Comparison of ENCODE assay signal across 9 mouse cellular contexts in genomic region chr17:56487441-56487888, GRCm38 (mm10). TPM values are rescaled to one million over a fixed set of nuclear protein-coding genes. Genes with fewer than 3 reads are reported as not detected.
A peak's percentile ranks its signal among the peaks of the same experiment; 100 is the strongest.
DNase-seq lines count a peak whose midpoint lies in the region; ATAC-seq lines count a peak whose summit lies in the region.
"Had no signal": no experiment of that assay in that cellular context is flagged by ENCODE, and none has a peak within 500 bp of the region (broad histone marks: within the 10 kb centered on the region; RNA-seq: fewer than 3 reads in every experiment).

No protein-coding gene starts in this region.

- H3K4me3 ChIP-seq in heart, embryonic 12.5 days = no peak overlapping the region
- peak overlapping the region; percentile 15 for H3K4me3 ChIP-seq in forebrain, embryonic 10.5 days
- no peak overlapping the region for H3K4me3 ChIP-seq in intestine, embryonic 16.5 days (ENCODE audit: low read length)

- no peak overlapping the region for H3K27ac ChIP-seq in heart, embryonic 12.5 days (ENCODE audit: poor library complexity, severe bottlenecking)
- H3K27ac ChIP-seq in forebrain, embryonic 10.5 days = peak overlapping the region; percentile 91
- H3K27ac ChIP-seq in intestine, embryonic 16.5 days (ENCODE audit: low read length) = no peak overlapping the region; the same call in 1 of the 2 replicates

- intact Hi-C loops in heart, postnatal 25 days (cut with DNase I) = no loop called here

- peaks cover 13% of the 10 kb centered on the region for H3K27me3 ChIP-seq in heart, embryonic 12.5 days (replicated peaks)
- no peaks in the 10 kb centered on the region for H3K27me3 ChIP-seq in forebrain, embryonic 10.5 days (ENCODE audit: poor library complexity, severe bottlenecking)
- H3K27me3 ChIP-seq in intestine, embryonic 16.5 days (replicated peaks; ENCODE audit: control insufficient read depth, insufficient read depth, low read length) = no peaks in the 10 kb centered on the region

- no peak overlapping the region for H3K9ac ChIP-seq in heart, embryonic 12.5 days
- 0 out of 2 replicates have a peak overlapping the region, but pooled peaks have one; percentile 19 for H3K9ac ChIP-seq in intestine, embryonic 16.5 days (ENCODE audit: low read depth, low read length)

- DNase-seq in heart, postnatal 25 days (ENCODE audit: low spot score) = no peak
- peak; percentile 76 for DNase-seq in ES-CJ7 (ENCODE audit: low read depth, low spot score)
- peak; percentile 72 for DNase-seq in forebrain, embryonic 10.5 days (ENCODE audit: extremely low spot score, low spot score)
- peak; percentile 78 for DNase-seq in testis, postnatal 10 days (ENCODE audit: low spot score)
- DNase-seq in T-cell, adult 2 months (ENCODE audit: low spot score) = no peak

- H3K4me2 ChIP-seq in heart, embryonic 12.5 days = no peak overlapping the region
- H3K4me2 ChIP-seq in intestine, embryonic 16.5 days (ENCODE audit: low read depth, low read length) = no peak overlapping the region

- WGBS in heart, embryonic 12.5 days = 14% methylated on average over 7 of the region's 16 CpGs
- 6% methylated on average over 10 of the region's 16 CpGs for whole genome bisulfite sequencing in forebrain, embryonic 10.5 days
- WGBS in intestine, embryonic 16.5 days = 14% methylated on average over 11 of the region's 16 CpGs

- peaks cover 32% of the 10 kb centered on the region for H3K9me3 ChIP-seq in heart, embryonic 12.5 days (replicated peaks)
- peaks cover 18% of the 10 kb centered on the region for H3K9me3 ChIP-seq in forebrain, embryonic 10.5 days
- H3K9me3 ChIP-seq in intestine, embryonic 16.5 days (ENCODE audit: control insufficient read depth, low read length) = peaks cover 7% of the 10 kb centered on the region

- H3K36me3 ChIP-seq in heart, embryonic 12.5 days = no peaks in the 10 kb centered on the region
- no peaks in the 10 kb centered on the region for H3K36me3 ChIP-seq in forebrain, embryonic 10.5 days (replicated peaks)
- H3K36me3 ChIP-seq in intestine, embryonic 16.5 days (ENCODE audit: control insufficient read depth, insufficient read depth, low read length) = no peaks in the 10 kb centered on the region

- ATAC-seq in heart, embryonic 12.5 days (ENCODE audit: insufficient number of reproducible peaks, low FRiP score) = peak; percentile 47; the same call in 1 of the 2 replicates
- ATAC-seq in intestine, embryonic 16.5 days = peak; percentile 76
- ATAC-seq in megakaryocyte progenitor cell, adult 5-6 weeks (replicated peaks; ENCODE audit: poor library complexity) = peak; percentile 86

- H3K4me1 ChIP-seq in heart, embryonic 12.5 days (replicated peaks) = no peaks in the 10 kb centered on the region
- peaks cover 40% of the 10 kb centered on the region for H3K4me1 ChIP-seq in forebrain, embryonic 10.5 days
- H3K4me1 ChIP-seq in intestine, embryonic 16.5 days (ENCODE audit: control insufficient read depth, insufficient read depth, low read length) = peaks cover 5% of the 10 kb centered on the region; the same call in 1 of the 2 replicates

RNA-seq across cellular contexts. Expression of gene Ptprs, which starts 11.2 kb away (rescaled TPM):
- polyA plus RNA-seq in heart, embryonic 12.5 days (2016; fragmentation: Nextera tagmentation; extraction: Ambion mirVana) = 86.8 and 90.2 TPM in 2 replicates
- 10 to 100 TPM; 42.2 to 52.2 TPM for total RNA-seq in heart, postnatal 25 days (2021)
- polyA plus RNA-seq in forebrain, embryonic 10.5 days (2016; fragmentation: Nextera tagmentation; extraction: Ambion mirVana) = 80.3 and 91.5 TPM in 2 replicates
- polyA plus RNA-seq in intestine, embryonic 16.5 days (2015; fragmentation: Nextera tagmentation; extraction: Ambion mirVana) = 34.4 and 37.3 TPM in 2 replicates
- total RNA-seq in megakaryocyte progenitor cell, adult 5-6 weeks (2015) = 35.9 and 39.7 TPM in 2 replicates
- 35.3 and 38.5 TPM in 2 replicates for total RNA-seq in megakaryocyte progenitor cell, adult 5-6 weeks (2017)

RNA-seq across cellular contexts. Expression of gene Znrf4, which starts 24.8 kb away (rescaled TPM):
- polyA plus RNA-seq in heart, embryonic 12.5 days (2016; fragmentation: Nextera tagmentation; extraction: Ambion mirVana) = not detected in 2 replicates
- total RNA-seq in heart, postnatal 25 days (2021) = not detected
- polyA plus RNA-seq in forebrain, embryonic 10.5 days (2016; fragmentation: Nextera tagmentation; extraction: Ambion mirVana) = not detected in 2 replicates
- polyA plus RNA-seq in intestine, embryonic 16.5 days (2015; fragmentation: Nextera tagmentation; extraction: Ambion mirVana) = not detected in 2 replicates
- not detected in 2 replicates for total RNA-seq in megakaryocyte progenitor cell, adult 5-6 weeks (2015)
- not detected in 2 replicates for total RNA-seq in megakaryocyte progenitor cell, adult 5-6 weeks (2017)
- total RNA-seq: adrenal gland, adult 18-20 months had no signal

Comparison
In these comparisons a context has a peak if more than half of its experiments do, and no peak if none do; other contexts are left out.
1. DNase-seq: peak in ES-CJ7 (single experiment), forebrain, embryonic 10.5 days (single experiment) and testis, postnatal 10 days (single experiment); none in heart, postnatal 25 days (single experiment) and T-cell, adult 2 months (single experiment).
2. Peak in every context shown above with its lines, with median percentiles within 50 percentile points of each other: ATAC-seq.